Mouse (Mus musculus): ENCODE data around the gene Vwa3b. TPM values are rescaled to one million over a fixed set of nuclear protein-coding genes. Genes with fewer than 3 reads are reported as not detected.
A peak's percentile ranks its signal among the peaks of the same experiment; 100 is the strongest.

Gene Vwa3b
- polyA plus RNA-seq, 1 experiment from 2014 or later = 0.42 TPM

GRCm38 (mm10) chr1:37063841-37064240 lies 37.4 kb downstream of the Vwa3b start:
- no peak overlapping the region for H3K9ac ChIP-seq (ENCODE audit: low read length)
- no peak for ATAC-seq (ENCODE audit: insufficient read depth, low FRiP score, low TSS enrichment)
- WGBS = 67% methylated on average over 4 of the region's 4 CpGs

GRCm38 (mm10) chr1:37065658-37066412 lies 39.4 kb downstream of the Vwa3b start:
- no peak overlapping the region for H3K27ac ChIP-seq (ENCODE audit: low read depth, low read length)
- no peak overlapping the region for H3K4me2 ChIP-seq (ENCODE audit: low read depth)
- 91% methylated on average over 11 of the region's 11 CpGs for WGBS
- H3K27me3 ChIP-seq (ENCODE audit: control insufficient read depth, insufficient read depth, low read length) = no peaks in the 10 kb centered on the region
- ATAC-seq (ENCODE audit: insufficient read depth, low FRiP score, low TSS enrichment) = no peak
- H3K4me1 ChIP-seq (ENCODE audit: control insufficient read depth, insufficient read depth, low read length) = no peaks in the 10 kb centered on the region
- H3K36me3 ChIP-seq (ENCODE audit: control insufficient read depth, insufficient read depth, low read length) = no peaks in the 10 kb centered on the region
- H3K9ac ChIP-seq (ENCODE audit: low read length) = no peak overlapping the region
- H3K4me3 ChIP-seq (ENCODE audit: low read depth, low read length) = no peak overlapping the region
- no peaks in the 10 kb centered on the region for H3K9me3 ChIP-seq (ENCODE audit: control insufficient read depth, low read length)
- no peak for DNase-seq (ENCODE audit: low spot score)

More at GRCm38 (mm10) chr1:37063841-37064240, 37.4 kb downstream of the Vwa3b start:
- H3K27me3 ChIP-seq (ENCODE audit: control insufficient read depth, insufficient read depth, low read length) = no peaks in the 10 kb centered on the region
- H3K4me2 ChIP-seq (ENCODE audit: low read depth) = no peak overlapping the region
- DNase-seq (ENCODE audit: low spot score) = no peak
- H3K4me1 ChIP-seq (ENCODE audit: control insufficient read depth, insufficient read depth, low read length) = no peaks in the 10 kb centered on the region
- no peaks in the 10 kb centered on the region for H3K36me3 ChIP-seq (ENCODE audit: control insufficient read depth, insufficient read depth, low read length)
- H3K4me3 ChIP-seq (ENCODE audit: low read depth, low read length) = no peak overlapping the region
- no peaks in the 10 kb centered on the region for H3K9me3 ChIP-seq (ENCODE audit: control insufficient read depth, low read length)
- no peak overlapping the region for H3K27ac ChIP-seq (ENCODE audit: low read depth, low read length)

GRCm38 (mm10) chr1:37075759-37076158 lies 49.4 kb downstream of the Vwa3b start:
- Histone ChIP-seq H3K9me3 (ENCODE audit: control insufficient read depth, low read length) (no peaks in the 10 kb centered on the region), H3K36me3 (ENCODE audit: control insufficient read depth, insufficient read depth, low read length) (no peaks in the 10 kb centered on the region), H3K27ac (ENCODE audit: low read depth, low read length) (no peak overlapping the region), H3K4me1 (ENCODE audit: control insufficient read depth, insufficient read depth, low read length) (no peaks in the 10 kb centered on the region), H3K27me3 (ENCODE audit: control insufficient read depth, insufficient read depth, low read length) (no peaks in the 10 kb centered on the region), H3K4me2 (ENCODE audit: low read depth) (no peak overlapping the region), H3K4me3 (ENCODE audit: low read depth, low read length) (no peak overlapping the region), H3K9ac (ENCODE audit: low read length) (no peak overlapping the region)
- ATAC-seq (ENCODE audit: insufficient read depth, low FRiP score, low TSS enrichment) = no peak
- WGBS = 94% methylated on average over 7 of the region's 7 CpGs
- no peak for DNase-seq (ENCODE audit: low spot score)

- no peaks in the 10 kb centered on the region for H3K4me1 ChIP-seq (ENCODE audit: control insufficient read depth, insufficient read depth, low read length)
- no peak for DNase-seq (ENCODE audit: low spot score)
- ATAC-seq (ENCODE audit: insufficient read depth, low FRiP score, low TSS enrichment) = no peak
- no peak overlapping the region for H3K4me2 ChIP-seq (ENCODE audit: low read depth)
- H3K4me3 ChIP-seq (ENCODE audit: low read depth, low read length) = no peak overlapping the region
- H3K9ac ChIP-seq (ENCODE audit: low read length) = no peak overlapping the region
- H3K36me3 ChIP-seq (ENCODE audit: control insufficient read depth, insufficient read depth, low read length) = no peaks in the 10 kb centered on the region
- no peaks in the 10 kb centered on the region for H3K9me3 ChIP-seq (ENCODE audit: control insufficient read depth, low read length)
- H3K27ac ChIP-seq (ENCODE audit: low read depth, low read length) = no peak overlapping the region
- H3K27me3 ChIP-seq (ENCODE audit: control insufficient read depth, insufficient read depth, low read length) = no peaks in the 10 kb centered on the region
- 88% methylated on average over 9 of the region's 9 CpGs for WGBS
Observed at GRCm38 (mm10) chr1:37077266-37077665, 50.9 kb downstream of the Vwa3b start.

- no peak for DNase-seq (ENCODE audit: low spot score)
- no peak for ATAC-seq (ENCODE audit: insufficient read depth, low FRiP score, low TSS enrichment)
Observed at GRCm38 (mm10) chr1:37077955-37078549, 51.7 kb downstream of the Vwa3b start.

GRCm38 (mm10) chr1:37080442-37080841 lies 54.0 kb downstream of the Vwa3b start:
- Histone ChIP-seq H3K9ac (ENCODE audit: low read length) (no peak overlapping the region), H3K9me3 (ENCODE audit: control insufficient read depth, low read length) (no peaks in the 10 kb centered on the region), H3K27me3 (ENCODE audit: control insufficient read depth, insufficient read depth, low read length) (no peaks in the 10 kb centered on the region), H3K27ac (ENCODE audit: low read depth, low read length) (no peak overlapping the region), H3K4me1 (ENCODE audit: control insufficient read depth, insufficient read depth, low read length) (no peaks in the 10 kb centered on the region), H3K4me2 (ENCODE audit: low read depth) (no peak overlapping the region), H3K4me3 (ENCODE audit: low read depth, low read length) (no peak overlapping the region), H3K36me3 (ENCODE audit: control insufficient read depth, insufficient read depth, low read length) (no peaks in the 10 kb centered on the region)
- ATAC-seq (ENCODE audit: insufficient read depth, low FRiP score, low TSS enrichment) (no peak), DNase-seq (ENCODE audit: low spot score) (no peak)
- WGBS = 88% methylated on average over 4 of the region's 4 CpGs

More at GRCm38 (mm10) chr1:37077955-37078549, 51.7 kb downstream of the Vwa3b start:
- H3K27ac ChIP-seq (ENCODE audit: low read depth, low read length) = no peak overlapping the region
- no peak overlapping the region for H3K9ac ChIP-seq (ENCODE audit: low read length)
- 80% methylated on average over 14 of the region's 14 CpGs for WGBS
- H3K4me2 ChIP-seq (ENCODE audit: low read depth) = no peak overlapping the region
- H3K4me1 ChIP-seq (ENCODE audit: control insufficient read depth, insufficient read depth, low read length) = no peaks in the 10 kb centered on the region
- H3K4me3 ChIP-seq (ENCODE audit: low read depth, low read length) = no peak overlapping the region
- H3K9me3 ChIP-seq (ENCODE audit: control insufficient read depth, low read length) = no peaks in the 10 kb centered on the region
- no peaks in the 10 kb centered on the region for H3K27me3 ChIP-seq (ENCODE audit: control insufficient read depth, insufficient read depth, low read length)
- no peaks in the 10 kb centered on the region for H3K36me3 ChIP-seq (ENCODE audit: control insufficient read depth, insufficient read depth, low read length)

GRCm38 (mm10) chr1:37081376-37082214 lies 55.2 kb downstream of the Vwa3b start:
- H3K9ac ChIP-seq (ENCODE audit: low read length) = no peak overlapping the region
- 77% methylated on average over 12 of the region's 12 CpGs for WGBS
- ATAC-seq (ENCODE audit: insufficient read depth, low FRiP score, low TSS enrichment) = no peak
- H3K4me2 ChIP-seq (ENCODE audit: low read depth) = no peak overlapping the region
- no peak overlapping the region for H3K4me3 ChIP-seq (ENCODE audit: low read depth, low read length)
- no peaks in the 10 kb centered on the region for H3K9me3 ChIP-seq (ENCODE audit: control insufficient read depth, low read length)
- H3K27me3 ChIP-seq (ENCODE audit: control insufficient read depth, insufficient read depth, low read length) = no peaks in the 10 kb centered on the region
- no peak overlapping the region for H3K27ac ChIP-seq (ENCODE audit: low read depth, low read length)
- DNase-seq (ENCODE audit: low spot score) = peak; percentile 29
- no peaks in the 10 kb centered on the region for H3K4me1 ChIP-seq (ENCODE audit: control insufficient read depth, insufficient read depth, low read length)
- no peaks in the 10 kb centered on the region for H3K36me3 ChIP-seq (ENCODE audit: control insufficient read depth, insufficient read depth, low read length)

GRCm38 (mm10) chr1:37082215-37082464 lies 55.7 kb downstream of the Vwa3b start:
- no peaks in the 10 kb centered on the region for H3K9me3 ChIP-seq (ENCODE audit: control insufficient read depth, low read length)
- no peak overlapping the region for H3K27ac ChIP-seq (ENCODE audit: low read depth, low read length)
- DNase-seq (ENCODE audit: low spot score) (no peak), ATAC-seq (ENCODE audit: insufficient read depth, low FRiP score, low TSS enrichment) (no peak)
- no peak overlapping the region for H3K4me2 ChIP-seq (ENCODE audit: low read depth)
- H3K36me3 ChIP-seq (ENCODE audit: control insufficient read depth, insufficient read depth, low read length) = no peaks in the 10 kb centered on the region
- WGBS = 89% methylated on average over 2 of the region's 2 CpGs
- no peaks in the 10 kb centered on the region for H3K4me1 ChIP-seq (ENCODE audit: control insufficient read depth, insufficient read depth, low read length)
- no peak overlapping the region for H3K4me3 ChIP-seq (ENCODE audit: low read depth, low read length)
- H3K27me3 ChIP-seq (ENCODE audit: control insufficient read depth, insufficient read depth, low read length) = no peaks in the 10 kb centered on the region
- no peak overlapping the region for H3K9ac ChIP-seq (ENCODE audit: low read length)
